Mouse (Mus musculus) hindbrain, embryonic 14.5 days (tissue): ENCODE results near the gene Slc15a4. TPM values are rescaled to one million over a fixed set of nuclear protein-coding genes. Genes with fewer than 3 reads are reported as not detected.

Experiments used
- ATAC-seq: fragments of 200-750 bp; cut with Nextera tagmentation; 2 replicates; pipeline ENCODE4 v1.8.0; 2017; ENCODE audit warnings: moderate number of reproducible peaks, mild to moderate bottlenecking, moderate TSS enrichment, moderate library complexity; ENCODE audit not compliant: low FRiP score
- DNase-seq: peaks from one replicate; pipeline ENCODE4 v3.0.0-alpha.2; 2015; ENCODE audit warnings: low spot score
- H3K27ac ChIP-seq: fragments of 300-500 bp; sonication (generic); 2 replicates; pipeline ENCODE4 v1.5.1; 2014; ENCODE audit warnings: mild to moderate bottlenecking, moderate library complexity
- H3K27me3 ChIP-seq: fragments of 300-500 bp; sonication (generic); 2 replicates; pipeline ENCODE4 v1.6.1; 2014; ENCODE audit warnings: mild to moderate bottlenecking, low read length, mixed read lengths; ENCODE audit not compliant: control insufficient read depth, insufficient read depth
- H3K36me3 ChIP-seq: fragments of 300-500 bp; sonication (generic); replicated peaks from 2 replicates; pipeline ENCODE4 v1.6.1; 2014; ENCODE audit not compliant: control insufficient read depth, insufficient read depth
- H3K4me1 ChIP-seq: fragments of 300-500 bp; sonication (generic); replicated peaks from 2 replicates; pipeline ENCODE4 v1.6.1; 2014; ENCODE audit warnings: antibody characterized with exemption, low read length, mixed read lengths; ENCODE audit not compliant: control insufficient read depth, insufficient read depth
- H3K4me2 ChIP-seq: fragments of 300-500 bp; sonication (generic); replicated peaks from 2 replicates; pipeline ENCODE4 v1.6.1; 2014; ENCODE audit warnings: mild to moderate bottlenecking, moderate library complexity
- H3K4me3 ChIP-seq: fragments of 300-500 bp; sonication (generic); replicated peaks from 2 replicates; pipeline ENCODE4 v1.5.1; 2014; ENCODE audit warnings: mild to moderate bottlenecking, low read length
- H3K9ac ChIP-seq: fragments of 300-500 bp; sonication (generic); 2 replicates; pipeline ENCODE4 v1.6.1; 2014
- H3K9me3 ChIP-seq: fragments of 300-500 bp; sonication (generic); 2 replicates; pipeline ENCODE4 v1.6.1; 2016; ENCODE audit warnings: low read length; ENCODE audit not compliant: control insufficient read depth
- WGBS: fragments of 180-500 bp; shearing (Covaris S2); extraction: QIAGEN DNeasy Blood & Tissue Kit; methylation state at CpG from one replicate; pipeline ENCODE4 v1.1.7; 2014; 5-methylcytosine and 5-hydroxymethylcytosine counted together
- polyA plus RNA-seq: library from polyadenylated mRNA; unstranded; fragments of >200 nt; fragmentation: Nextera tagmentation; extraction: Ambion mirVana; gene quantifications from 2 replicates; pipeline ENCODE4 v1.2.1, GENCODE M21; 2014

Slc15a4 gene
- polyA plus RNA-seq: 22.2 and 34.7 TPM in 2 replicates

DNA sequence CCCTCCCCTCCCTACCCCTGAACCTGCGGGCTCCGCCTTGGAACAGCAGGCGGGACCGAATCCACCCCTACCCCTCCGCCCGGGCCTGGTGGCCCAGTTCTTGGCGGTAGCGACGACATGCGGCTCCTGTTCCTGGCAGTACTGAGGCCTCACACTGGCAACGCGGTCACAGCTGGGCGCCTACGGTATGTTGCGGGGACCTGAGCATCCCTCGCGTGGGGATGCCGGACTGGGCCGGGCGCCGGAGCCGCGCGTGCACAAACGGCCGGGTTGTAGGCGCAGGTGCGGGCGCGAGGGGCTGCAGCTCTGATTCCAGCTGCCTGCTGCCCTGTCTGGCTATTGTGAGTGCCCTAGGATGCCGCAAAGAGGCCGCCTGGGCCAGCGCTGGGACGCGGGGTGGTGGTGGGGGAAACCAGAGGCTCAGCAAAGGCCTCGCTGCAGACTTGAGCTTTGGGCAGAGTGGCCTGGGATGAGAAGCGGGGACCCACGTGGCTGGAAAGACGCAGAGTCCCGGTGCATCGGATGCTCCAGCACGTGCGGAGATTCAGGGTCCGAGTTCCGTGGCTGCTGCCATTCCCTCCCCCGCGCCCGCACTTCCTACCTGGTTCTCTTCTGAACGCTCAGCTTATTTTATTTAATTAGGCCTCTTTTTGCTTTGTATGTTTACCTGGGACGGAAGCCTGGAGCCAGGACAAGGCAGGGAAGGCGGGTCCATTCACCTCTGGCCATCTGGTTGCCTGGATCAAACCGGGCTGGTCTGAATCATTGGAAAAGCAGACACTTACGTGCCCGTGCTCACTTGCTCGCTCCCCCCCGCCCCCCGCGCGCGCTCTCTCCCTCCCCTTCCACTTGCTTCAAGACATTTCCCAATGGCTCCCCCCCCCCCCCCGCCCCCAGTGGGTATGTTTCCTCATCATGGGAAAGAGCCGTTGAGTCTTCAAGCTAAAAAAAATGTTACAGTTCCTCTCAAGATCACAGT lies at the start of gene Slc15a4, which contains the start of gene Glt1d1:
Gene Slc15a4 (minus strand): TSS at position 731 of the 979 bp plus-strand sequence.
Gene Glt1d1 (plus strand): TSS at position 96 of the 979 bp plus-strand sequence.
- WGBS: under 1% methylated on average over 57 of the region's 62 CpGs
- H3K9ac ChIP-seq: peak within 1 kb of the TSS; percentile 81
- H3K4me2 ChIP-seq: peak within 1 kb of the TSS; percentile 97
- H3K9me3 ChIP-seq: no peaks in the 10 kb centered on the region
- no peaks in the 10 kb centered on the region for H3K4me1 ChIP-seq
- ATAC-seq (peak; percentile 77; the same call in 1 of the 2 replicates), DNase-seq (peak; percentile 33)
- no peaks in the 10 kb centered on the region for H3K36me3 ChIP-seq
- peak within 1 kb of the TSS; percentile 71 for H3K27ac ChIP-seq
- H3K27me3 ChIP-seq: no peaks in the 10 kb centered on the region
- peak within 1 kb of the TSS; percentile 55 for H3K4me3 ChIP-seq

DNA sequence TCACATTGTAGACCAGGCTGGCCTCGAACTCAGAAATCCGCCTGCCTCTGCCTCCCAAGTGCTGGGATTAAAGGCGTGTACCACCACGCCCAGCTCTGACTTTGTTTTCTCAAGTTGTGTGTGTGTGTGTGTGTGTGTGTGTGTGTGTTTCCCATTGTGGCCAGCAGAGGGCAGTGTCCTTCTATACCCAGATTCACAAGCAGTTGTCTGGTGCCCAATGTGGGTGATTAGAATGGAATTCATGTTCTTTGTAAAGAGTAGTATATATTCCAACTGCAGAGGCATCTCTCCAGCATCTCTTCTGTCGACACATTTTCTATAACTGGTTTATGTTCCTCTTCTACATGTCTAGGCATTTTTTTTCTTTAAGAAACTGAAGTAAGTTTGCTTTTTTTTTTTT lies 45.8 kb upstream of the Slc15a4 start:
- Histone ChIP-seq H3K9me3 (no peaks in the 10 kb centered on the region), H3K4me2 (no peak overlapping the region), H3K9ac (no peak overlapping the region), H3K4me1 (no peaks in the 10 kb centered on the region), H3K36me3 (no peaks in the 10 kb centered on the region), H3K27ac (no peak overlapping the region), H3K27me3 (no peaks in the 10 kb centered on the region), H3K4me3 (no peak overlapping the region)
- no peak for DNase-seq
- WGBS: 95% methylated on average over 5 of the region's 5 CpGs
- ATAC-seq: no peak

DNA sequence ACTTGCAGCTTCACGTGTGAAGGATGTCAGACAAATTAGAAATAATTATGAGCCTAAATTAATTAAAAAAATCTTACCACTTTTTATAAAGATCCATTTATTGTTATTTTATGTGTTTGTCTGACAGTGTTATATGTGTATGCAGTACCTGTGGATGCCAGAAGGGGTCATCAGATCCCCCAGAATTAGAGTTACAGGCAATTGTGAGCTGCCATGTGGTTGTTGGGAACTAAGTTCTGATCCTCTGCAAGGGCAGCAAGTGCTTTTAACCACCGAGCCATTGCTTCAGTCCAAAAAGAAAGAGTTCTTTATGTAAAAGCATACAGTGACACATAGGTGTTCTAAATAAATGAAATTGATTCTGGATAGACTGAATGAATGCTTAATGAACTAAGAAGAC lies 44.9 kb upstream of the Slc15a4 start:
- Histone ChIP-seq H3K27ac (no peak overlapping the region), H3K4me3 (no peak overlapping the region), H3K4me1 (no peaks in the 10 kb centered on the region), H3K36me3 (no peaks in the 10 kb centered on the region), H3K9me3 (no peaks in the 10 kb centered on the region), H3K4me2 (no peak overlapping the region), H3K9ac (no peak overlapping the region), H3K27me3 (no peaks in the 10 kb centered on the region)
- DNase-seq: no peak
- WGBS: 99% methylated on average over 2 of the region's 2 CpGs
- ATAC-seq: no peak

DNA sequence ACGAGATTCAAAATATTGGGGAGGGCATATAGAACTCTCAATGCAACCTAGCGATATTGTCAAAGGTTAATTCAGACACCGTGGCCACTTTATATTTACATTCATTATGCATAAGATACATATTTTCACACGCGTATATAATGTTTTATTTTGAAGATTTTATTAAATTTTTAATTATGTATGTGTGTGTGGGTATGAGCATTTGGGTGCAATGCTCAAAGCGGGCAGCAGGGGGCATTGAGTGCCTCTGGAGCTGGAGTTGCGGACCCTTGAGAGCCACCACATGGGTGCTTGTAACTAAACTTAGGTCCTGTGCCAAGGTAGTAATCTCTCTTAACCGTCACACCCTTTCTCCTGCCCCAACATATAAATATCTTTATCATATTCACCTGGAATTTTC lies 41.2 kb upstream of the Slc15a4 start:
- no peak overlapping the region for H3K4me2 ChIP-seq
- no peaks in the 10 kb centered on the region for H3K27me3 ChIP-seq
- ATAC-seq (no peak), DNase-seq (no peak)
- H3K9ac ChIP-seq: no peak overlapping the region
- no peaks in the 10 kb centered on the region for H3K9me3 ChIP-seq
- 95% methylated on average over 8 of the region's 8 CpGs for WGBS
- no peak overlapping the region for H3K27ac ChIP-seq
- H3K36me3 ChIP-seq: no peaks in the 10 kb centered on the region
- no peak overlapping the region for H3K4me3 ChIP-seq
- H3K4me1 ChIP-seq: no peaks in the 10 kb centered on the region

DNA sequence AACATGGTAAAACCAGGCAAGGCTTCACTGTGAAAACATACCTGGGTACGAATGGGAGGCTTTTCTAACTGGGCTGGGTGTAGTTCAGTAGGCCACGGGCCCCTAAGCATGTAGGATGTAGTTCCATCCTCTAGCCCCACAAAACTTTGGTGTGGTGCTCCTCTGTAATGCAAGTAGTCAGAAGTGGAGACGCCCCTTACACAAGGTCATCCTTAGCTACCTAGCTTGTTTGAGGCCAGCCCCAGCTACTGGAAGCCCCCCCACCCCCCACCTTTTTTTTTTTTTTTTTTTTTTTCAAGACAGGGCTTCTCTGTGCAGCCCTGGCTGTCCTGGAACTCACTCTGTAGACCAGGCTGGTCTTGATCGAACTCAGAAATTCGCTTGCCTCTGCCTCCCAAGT lies 28.3 kb upstream of the Slc15a4 start:
- Histone ChIP-seq H3K9ac (no peak overlapping the region), H3K27me3 (no peaks in the 10 kb centered on the region), H3K27ac (no peak overlapping the region), H3K4me1 (no peaks in the 10 kb centered on the region), H3K36me3 (no peaks in the 10 kb centered on the region), H3K4me3 (no peak overlapping the region), H3K4me2 (no peak overlapping the region), H3K9me3 (no peaks in the 10 kb centered on the region)
- ATAC-seq (no peak), DNase-seq (no peak)
- 93% methylated on average over 5 of the region's 5 CpGs for WGBS

DNA sequence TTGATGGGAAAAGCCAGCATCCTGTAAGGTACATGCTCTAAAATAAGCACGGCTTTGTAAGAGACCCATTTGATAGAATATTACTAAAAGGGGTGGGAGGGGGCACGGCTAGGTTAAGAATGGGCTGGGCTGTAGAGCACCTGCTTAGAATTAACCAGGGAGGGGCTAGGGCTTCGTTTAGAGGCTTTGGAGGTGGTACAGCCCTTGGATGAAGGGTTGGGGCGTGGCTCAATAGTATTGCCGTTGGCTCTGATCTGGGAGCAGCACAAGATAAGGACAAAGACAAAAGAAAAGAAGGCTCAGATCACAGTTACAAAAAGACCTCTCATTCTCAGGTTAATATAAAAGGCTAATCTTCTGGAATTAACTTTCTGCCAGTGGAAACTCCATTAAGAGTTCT lies 27.6 kb upstream of the Slc15a4 start:
- WGBS: 81% methylated on average over 5 of the region's 5 CpGs
- Histone ChIP-seq H3K27ac (no peak overlapping the region), H3K9ac (no peak overlapping the region), H3K4me1 (no peaks in the 10 kb centered on the region), H3K36me3 (no peaks in the 10 kb centered on the region), H3K4me2 (no peak overlapping the region), H3K9me3 (no peaks in the 10 kb centered on the region), H3K4me3 (no peak overlapping the region), H3K27me3 (no peaks in the 10 kb centered on the region)
- no peak for DNase-seq
- no peak for ATAC-seq

DNA sequence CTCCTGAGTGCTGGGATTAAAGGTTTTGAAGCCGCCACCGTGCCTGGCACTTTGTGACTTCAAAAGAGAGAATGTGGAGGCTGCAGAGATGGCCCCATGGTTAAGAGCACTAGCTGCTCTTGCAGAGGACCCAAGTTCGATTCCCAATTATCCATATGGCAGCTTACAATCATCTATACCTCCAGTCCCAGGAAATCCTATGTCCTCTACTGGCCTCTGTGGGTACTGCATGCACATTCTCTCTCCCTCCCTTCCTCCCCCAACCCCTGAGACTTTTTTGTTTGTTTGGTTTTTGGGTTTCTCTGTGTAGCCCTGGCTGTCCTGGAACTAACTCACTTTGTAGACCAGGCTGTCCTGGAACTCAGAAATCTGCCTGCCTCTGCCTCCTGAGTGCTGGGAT lies 26.6 kb upstream of the Slc15a4 start:
- WGBS: 95% methylated on average over 3 of the region's 3 CpGs
- Histone ChIP-seq H3K27ac (no peak overlapping the region), H3K4me1 (no peaks in the 10 kb centered on the region), H3K36me3 (no peaks in the 10 kb centered on the region), H3K4me3 (no peak overlapping the region), H3K27me3 (no peaks in the 10 kb centered on the region), H3K9me3 (no peaks in the 10 kb centered on the region), H3K4me2 (no peak overlapping the region), H3K9ac (no peak overlapping the region)
- ATAC-seq (no peak), DNase-seq (no peak)

DNA sequence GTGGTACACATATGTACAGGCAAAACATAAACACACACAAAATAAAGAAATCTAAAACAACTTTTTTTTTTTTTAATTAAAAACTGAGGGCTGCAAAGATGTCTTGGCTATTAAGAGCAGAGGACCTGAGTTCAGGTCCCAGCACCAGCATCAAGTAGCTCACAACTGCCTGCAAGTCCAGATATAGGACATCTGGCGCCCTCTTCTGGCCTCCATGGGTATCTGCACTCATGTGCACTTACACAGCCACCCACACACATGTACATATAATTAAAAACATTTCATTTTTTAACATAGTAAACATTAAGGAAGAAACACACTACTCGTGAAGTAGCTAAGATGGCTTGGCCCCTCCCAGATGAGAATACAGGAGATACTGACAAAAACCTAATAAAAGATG lies 25.6 kb upstream of the Slc15a4 start:
- H3K4me3 ChIP-seq: no peak overlapping the region
- H3K36me3 ChIP-seq: no peaks in the 10 kb centered on the region
- H3K4me1 ChIP-seq: no peaks in the 10 kb centered on the region
- WGBS: 85% methylated on average over 2 of the region's 2 CpGs
- no peak overlapping the region for H3K9ac ChIP-seq
- no peaks in the 10 kb centered on the region for H3K9me3 ChIP-seq
- DNase-seq: no peak
- no peaks in the 10 kb centered on the region for H3K27me3 ChIP-seq
- no peak overlapping the region for H3K27ac ChIP-seq
- ATAC-seq: no peak
- H3K4me2 ChIP-seq: no peak overlapping the region

DNA sequence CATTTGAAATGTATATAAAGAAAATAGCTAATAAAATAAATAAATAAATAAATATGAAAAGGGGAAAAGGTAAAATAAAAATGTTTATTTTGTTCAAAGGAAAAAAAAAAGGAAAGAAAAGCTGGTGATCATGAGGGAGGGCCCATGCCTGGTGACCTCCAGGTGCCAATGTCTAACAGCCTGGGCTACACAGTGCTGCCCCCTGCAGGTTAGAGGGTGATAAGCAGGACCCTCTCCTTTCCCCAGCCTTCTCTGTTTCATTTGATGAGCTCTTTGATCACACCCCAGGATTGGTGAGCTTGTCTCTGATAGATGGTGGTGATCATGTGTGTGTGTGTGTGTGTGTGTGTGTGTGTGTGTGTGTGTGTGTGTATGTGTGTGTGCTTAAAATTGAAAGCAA lies 16.4 kb upstream of the Slc15a4 start:
- DNase-seq (no peak), ATAC-seq (no peak)
- Histone ChIP-seq H3K27ac (no peak overlapping the region), H3K4me1 (no peaks in the 10 kb centered on the region), H3K9ac (no peak overlapping the region), H3K9me3 (0 out of 2 replicates have a peak, but pooled peaks cover 4% of the 10 kb centered on the region), H3K4me3 (no peak overlapping the region), H3K36me3 (no peaks in the 10 kb centered on the region), H3K4me2 (no peak overlapping the region), H3K27me3 (no peaks in the 10 kb centered on the region)
